Mouse (Mus musculus): ENCODE results near the gene Saa1.
"Not testable (repeated sequence)": the region's sequence is repeated elsewhere in the genome, so short reads cannot be mapped to it uniquely, and the experiment has no call there.

The Saa1 gene

GRCm38 (mm10) chr7:46742880-46743279 is at the start of gene Saa1:
Gene Saa1 (minus strand): TSS chr7:46742980.
- not testable (repeated sequence) for DNase-seq

GRCm38 (mm10) chr7:46789177-46789849 is 46.5 kb upstream of the Saa1 start:
- no peak for DNase-seq

- peak; percentile 67 for DNase-seq
Observed at GRCm38 (mm10) chr7:46770706-46771105, 27.9 kb upstream of the Saa1 start.

- DNase-seq, result no peak
Observed at GRCm38 (mm10) chr7:46768451-46768850, 25.7 kb upstream of the Saa1 start.

GRCm38 (mm10) chr7:46767371-46767770 is 24.6 kb upstream of the Saa1 start:
- DNase-seq, result no peak

GRCm38 (mm10) chr7:46764672-46765071 is 21.9 kb upstream of the Saa1 start:
- no peak for DNase-seq

GRCm38 (mm10) chr7:46762601-46763000 is 19.8 kb upstream of the Saa1 start:
- no peak for DNase-seq

GRCm38 (mm10) chr7:46761049-46761795 is 18.4 kb upstream of the Saa1 start:
- no peak for DNase-seq

- DNase-seq, result no peak
Observed at GRCm38 (mm10) chr7:46751490-46751889, 8.7 kb upstream of the Saa1 start, which contains the start of gene Saa2. Gene Saa2 (plus strand): TSS chr7:46751790.

- DNase-seq, result no peak
Observed at GRCm38 (mm10) chr7:46748459-46748858, 5.7 kb upstream of the Saa1 start.

GRCm38 (mm10) chr7:46746381-46746780 is 3.6 kb upstream of the Saa1 start:
- peak; percentile 24 for DNase-seq

GRCm38 (mm10) chr7:46745816-46746215 is 3.0 kb upstream of the Saa1 start:
- DNase-seq, result peak; percentile 23

- not testable (repeated sequence) for DNase-seq
Observed at GRCm38 (mm10) chr7:46740041-46740440, 2.7 kb downstream of the Saa1 start.

GRCm38 (mm10) chr7:46738561-46739460 is 4.0 kb downstream of the Saa1 start:
- peak; percentile 34 for DNase-seq

GRCm38 (mm10) chr7:46734983-46735382 is 7.8 kb downstream of the Saa1 start:
- DNase-seq, result no peak

- DNase-seq, result no peak
Observed at GRCm38 (mm10) chr7:46732458-46732857, 10.3 kb downstream of the Saa1 start, which contains the start of gene Saa4. Gene Saa4 (minus strand): TSS chr7:46732603.

GRCm38 (mm10) chr7:46727584-46727983 is 15.2 kb downstream of the Saa1 start:
- DNase-seq, result no peak

- DNase-seq, result no peak
Observed at GRCm38 (mm10) chr7:46724396-46724795, 18.4 kb downstream of the Saa1 start.

- no peak for DNase-seq
Observed at GRCm38 (mm10) chr7:46723849-46724248, 18.9 kb downstream of the Saa1 start.

- DNase-seq, result no peak
Observed at GRCm38 (mm10) chr7:46723354-46723753, 19.4 kb downstream of the Saa1 start.

- no peak for DNase-seq
Observed at GRCm38 (mm10) chr7:46720460-46720859, 22.3 kb downstream of the Saa1 start.

GRCm38 (mm10) chr7:46719526-46719925 is 23.3 kb downstream of the Saa1 start:
- DNase-seq, result peak; percentile 75
